ENCODE assay signal across 16 mouse cellular contexts in genomic region chr4:35052174-35052942, GRCm38 (mm10).
DNase-seq lines count a peak whose midpoint lies in the region; ATAC-seq and TF ChIP-seq lines count a peak whose summit lies in the region.
"Had no signal": no experiment of that assay in that cellular context is flagged by ENCODE, and none has a peak within 500 bp of the region (broad histone marks: within the 10 kb centered on the region; RNA-seq: fewer than 3 reads in every experiment).

No protein-coding gene starts in this region.

- no peak overlapping the region for H3K4me3 ChIP-seq in stomach, embryonic 14.5 days (ENCODE audit: low read depth, low read length)
- H3K4me3 ChIP-seq in stomach, postnatal 0 days (ENCODE audit: low read depth, low read length), result no peak overlapping the region
- H3K4me3 ChIP-seq in kidney, embryonic 14.5 days (ENCODE audit: low read length), result no peak overlapping the region
- H3K4me3 ChIP-seq in layer of hippocampus, adult 2 months, result no peak overlapping the region
- H3K4me3 ChIP-seq: embryonic facial prominence, embryonic 15.5 days; forebrain, embryonic 10.5 days; heart, embryonic 15.5 days; hindbrain, embryonic 10.5 days had no signal

- no peaks in the 10 kb centered on the region for H3K36me3 ChIP-seq in stomach, embryonic 14.5 days (ENCODE audit: control insufficient read depth, insufficient read depth, low read length)
- no peaks in the 10 kb centered on the region for H3K36me3 ChIP-seq in stomach, postnatal 0 days (ENCODE audit: control insufficient read depth, insufficient read depth, low read length)
- H3K36me3 ChIP-seq in kidney, embryonic 14.5 days (ENCODE audit: control insufficient read depth, insufficient read depth, low read length), result no peaks in the 10 kb centered on the region
- H3K36me3 ChIP-seq: embryonic facial prominence, embryonic 15.5 days; forebrain, embryonic 10.5 days; heart, embryonic 15.5 days had no signal

- TF ChIP-seq EP300 in stomach, postnatal 0 days (optimal IDR thresholded peaks at IDR 0.05), result no peak

- peaks cover 11% of the 10 kb centered on the region; the same call in 1 of the 2 replicates for H3K4me1 ChIP-seq in stomach, embryonic 14.5 days (ENCODE audit: control insufficient read depth, insufficient read depth, low read length)
- H3K4me1 ChIP-seq in stomach, postnatal 0 days (replicated peaks; ENCODE audit: control insufficient read depth, insufficient read depth), result no peaks in the 10 kb centered on the region; the same call in 1 of the 2 replicates
- peaks cover 7% of the 10 kb centered on the region for H3K4me1 ChIP-seq in kidney, embryonic 14.5 days (ENCODE audit: control insufficient read depth, insufficient read depth, low read length)

- 36% methylated on average over 6 of the region's 6 CpGs for WGBS in stomach, embryonic 14.5 days
- WGBS in stomach, postnatal 0 days, result 44% methylated on average over 6 of the region's 6 CpGs
- WGBS in kidney, embryonic 14.5 days, result 38% methylated on average over 6 of the region's 6 CpGs
- 27% methylated on average over 6 of the region's 6 CpGs for WGBS in large intestine, adult 2 months

- no peak overlapping the region for H3K4me2 ChIP-seq in stomach, embryonic 14.5 days (replicated peaks; ENCODE audit: low read depth, low read length)
- H3K4me2 ChIP-seq in stomach, postnatal 0 days (replicated peaks; ENCODE audit: low read depth), result no peak overlapping the region
- H3K4me2 ChIP-seq in kidney, embryonic 14.5 days (replicated peaks; ENCODE audit: low read depth, low read length), result no peak overlapping the region
- H3K4me2 ChIP-seq: embryonic facial prominence, embryonic 15.5 days; heart, embryonic 15.5 days had no signal

- 0 out of 2 replicates have a peak, but pooled peaks have one; percentile 18 for ATAC-seq in stomach, embryonic 14.5 days (ENCODE audit: insufficient number of reproducible peaks, insufficient read depth, low FRiP score, low read depth)
- no peak for ATAC-seq in stomach, postnatal 0 days (ENCODE audit: low FRiP score, low TSS enrichment)
- peak; percentile 88; the same call in 1 of the 2 replicates for ATAC-seq in kidney, embryonic 14.5 days (ENCODE audit: low FRiP score, low TSS enrichment)

- peaks cover 4% of the 10 kb centered on the region; the same call in 1 of the 2 replicates for H3K9me3 ChIP-seq in stomach, embryonic 14.5 days (ENCODE audit: control insufficient read depth, low read depth, low read length)
- no peaks in the 10 kb centered on the region for H3K9me3 ChIP-seq in stomach, postnatal 0 days (ENCODE audit: control insufficient read depth, low read length)
- no peaks in the 10 kb centered on the region for H3K9me3 ChIP-seq in kidney, embryonic 14.5 days (ENCODE audit: control insufficient read depth, low read length)
- H3K9me3 ChIP-seq: embryonic facial prominence, embryonic 15.5 days; forebrain, embryonic 10.5 days; heart, embryonic 15.5 days had no signal

- no peak for TF ChIP-seq CTCF in stomach, postnatal 0 days (IDR thresholded peaks at IDR 0.05; ENCODE audit: low read depth)
- no peak for TF ChIP-seq CTCF in layer of hippocampus, adult 2 months (conservative IDR thresholded peaks at IDR 0.05)

- no peak overlapping the region for H3K27ac ChIP-seq in stomach, embryonic 14.5 days (ENCODE audit: low read length)
- H3K27ac ChIP-seq in stomach, postnatal 0 days (replicated peaks), result no peak overlapping the region
- H3K27ac ChIP-seq in kidney, embryonic 14.5 days (ENCODE audit: low read depth, low read length), result no peak overlapping the region
- no peak overlapping the region for H3K27ac ChIP-seq in layer of hippocampus, adult 2 months
- H3K27ac ChIP-seq: embryonic facial prominence, embryonic 15.5 days; forebrain, embryonic 10.5 days; heart, embryonic 15.5 days; hindbrain, embryonic 10.5 days; liver, embryonic 14.5 days had no signal

- no peak for DNase-seq in stomach, postnatal 0 days (ENCODE audit: low spot score)
- DNase-seq in large intestine, adult 2 months (ENCODE audit: low read depth, low spot score), result peak; percentile 55
- no peak for DNase-seq in adrenal gland, postnatal 25 days
- DNase-seq in layer of hippocampus, adult 2 months (ENCODE audit: low spot score in 2 of 2), result no peak
- no peak for DNase-seq in thymus, postnatal 4 days
- DNase-seq: cerebellum, adult 9-11 months; heart, adult 18-20 months; spleen, adult 18-20 months; thymus, postnatal 25 days had no signal

- H3K9ac ChIP-seq in stomach, embryonic 14.5 days (replicated peaks; ENCODE audit: low read depth, low read length), result no peak overlapping the region
- H3K9ac ChIP-seq in stomach, postnatal 0 days (ENCODE audit: low read length), result no peak overlapping the region
- no peak overlapping the region for H3K9ac ChIP-seq in kidney, embryonic 14.5 days (ENCODE audit: low read depth, low read length)
- H3K9ac ChIP-seq: embryonic facial prominence, embryonic 15.5 days; heart, embryonic 15.5 days; liver, embryonic 14.5 days had no signal

- no peaks in the 10 kb centered on the region for H3K27me3 ChIP-seq in stomach, embryonic 14.5 days (ENCODE audit: control insufficient read depth, insufficient read depth, low read length)
- no peaks in the 10 kb centered on the region for H3K27me3 ChIP-seq in stomach, postnatal 0 days (ENCODE audit: control insufficient read depth, insufficient read depth, low read length)
- H3K27me3 ChIP-seq in kidney, embryonic 14.5 days (ENCODE audit: control insufficient read depth, insufficient read depth, low read length), result no peaks in the 10 kb centered on the region
- H3K27me3 ChIP-seq: embryonic facial prominence, embryonic 15.5 days; heart, embryonic 15.5 days had no signal
